Mouse (Mus musculus): ENCODE data around the gene Tmem230. TPM values are rescaled to one million over a fixed set of nuclear protein-coding genes. Genes with fewer than 3 reads are reported as not detected.

The Tmem230 gene
- total and polyA plus RNA-seq, 3 experiments = 27.7 to 38.2 (median 34.7) TPM

DNA sequence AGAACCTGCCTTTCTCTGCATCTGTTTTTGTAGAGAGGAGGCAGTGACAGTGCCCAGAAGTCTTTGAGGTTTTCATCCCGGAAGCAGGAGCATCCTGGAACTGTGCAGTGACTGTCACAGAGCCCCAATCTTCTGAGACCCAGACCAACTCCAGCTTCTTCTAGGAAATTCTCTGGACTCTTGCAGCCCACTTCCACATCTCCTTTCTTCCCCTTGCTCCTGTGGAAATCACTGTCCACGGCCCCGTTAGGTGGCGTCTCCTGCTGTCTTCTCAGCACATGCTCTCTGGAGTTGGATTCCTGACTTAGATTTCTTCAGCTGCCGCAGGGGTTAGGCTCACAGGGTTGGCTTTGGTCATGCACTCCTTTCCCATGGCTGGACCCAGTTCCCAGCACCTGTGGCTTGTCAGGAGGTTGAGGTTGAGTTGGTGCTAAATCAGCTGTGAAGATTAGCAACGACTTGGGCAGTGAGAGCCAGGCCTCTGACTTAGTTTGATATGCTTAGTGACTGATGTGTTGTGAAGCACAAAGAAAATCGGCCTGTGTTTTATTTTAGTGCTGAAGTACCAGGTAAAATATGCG is 30.8 kb upstream of the Tmem230 start:
- dilution Hi-C loops (cut with MboI; ENCODE audit: extremely low pct_ligation_motif_present, extremely low pct_unique_long_range_greater_than_20kb, low sequenced_read_pairs) (no loop called here), in situ Hi-C loops (cut with MboI; ENCODE audit: low pct_ligation_motif_present, low pct_unique_long_range_greater_than_20kb, low sequenced_read_pairs) (no loop called here)
- Histone ChIP-seq H3K27me3 (replicated peaks) (no peaks in the 10 kb centered on the region), H3K36me3 (replicated peaks in 1 of 2; ENCODE audit: control insufficient read depth in 1 of 2, insufficient read depth in 1 of 2, low read length in 1 of 2) (peaks cover 0 to 16% of the 10 kb centered on the region in 2 experiments), H3K4me1 (ENCODE audit: control insufficient read depth in 1 of 2, insufficient read depth in 2 of 2) (peaks cover 23 to 57% of the 10 kb centered on the region in 2 experiments), H3K4me3 (replicated peaks in 1 of 3; ENCODE audit: low read depth in 2 of 3, low read length in 2 of 3, poor library complexity in 1 of 3) (no peak overlapping the region), H3K79me2 (replicated peaks; ENCODE audit: control insufficient read depth, extremely low read depth, insufficient read depth, poor library complexity, severe bottlenecking) (peaks cover 16% of the 10 kb centered on the region), H3K9ac (ENCODE audit: insufficient read depth, low read depth) (no peak overlapping the region), H3K9me3 (replicated peaks; ENCODE audit: low read length) (no peaks in the 10 kb centered on the region), H3K27ac (ENCODE audit: insufficient read depth, low read depth) (no peak overlapping the region), H3K4me2 (ENCODE audit: insufficient read depth, low read depth, poor library complexity, severe bottlenecking) (no peak overlapping the region)
- TF ChIP-seq MAFK (IDR thresholded peaks at IDR 0.05; ENCODE audit: insufficient replicate concordance, low read length) (no peak), ZC3H11A (IDR thresholded peaks at IDR 0.05; ENCODE audit: low read depth, low read length) (no peak), MEF2A (IDR thresholded peaks at IDR 0.05; ENCODE audit: borderline replicate concordance, low read depth, low read length) (no peak), TBP (conservative IDR thresholded peaks at IDR 0.05; ENCODE audit: low read depth, low read length) (no peak), EP300 (IDR thresholded peaks at IDR 0.05; ENCODE audit: low read length) (no peak), SIN3A (IDR thresholded peaks at IDR 0.05; ENCODE audit: low read length) (no peak), NRF1 (IDR thresholded peaks at IDR 0.05; ENCODE audit: low read depth, low read length) (no peak), JUN (IDR thresholded peaks at IDR 0.05; ENCODE audit: insufficient read depth, low read depth, low read length) (no peak), TCF12 (IDR thresholded peaks at IDR 0.05; ENCODE audit: low read depth, low read length) (no peak), BHLHE40 (IDR thresholded peaks at IDR 0.05; ENCODE audit: low read depth, low read length) (no peak), USF2 (conservative IDR thresholded peaks at IDR 0.05; ENCODE audit: low read depth, low read length) (no peak), ELF1 (IDR thresholded peaks at IDR 0.05; ENCODE audit: low read depth, low read length) (no peak), POLR2AphosphoS2 (IDR thresholded peaks at IDR 0.05; ENCODE audit: low read depth, low read length) (no peak), POLR2A (IDR thresholded peaks at IDR 0.05; ENCODE audit: low read depth, low read length) (no peak), RAD21 (IDR thresholded peaks at IDR 0.05; ENCODE audit: low read depth, low read length) (no peak), IRF4 (IDR thresholded peaks at IDR 0.05; ENCODE audit: low read depth, low read length) (no peak), ETS1 (conservative IDR thresholded peaks at IDR 0.05; ENCODE audit: low read depth, low read length) (no peak), GABPA (IDR thresholded peaks at IDR 0.05; ENCODE audit: insufficient replicate concordance, low read depth, low read length) (no peak), CHD1 (IDR thresholded peaks at IDR 0.05; ENCODE audit: low read depth, low read length) (no peak), MYC (IDR thresholded peaks at IDR 0.05; ENCODE audit: low read depth, low read length) (no peak)
- DNase-seq (ENCODE audit: extremely low read depth) = no peak

- no peak overlapping the region for H3K9ac ChIP-seq (ENCODE audit: insufficient read depth, low read depth)
- H3K4me1 ChIP-seq (ENCODE audit: control insufficient read depth in 1 of 2, insufficient read depth in 2 of 2) = peaks cover 11 to 51% of the 10 kb centered on the region in 2 experiments; a peak in 3 of 4 replicates
- no peak overlapping the region for H3K4me2 ChIP-seq (ENCODE audit: insufficient read depth, low read depth, poor library complexity, severe bottlenecking)
- dilution Hi-C loops (cut with MboI; ENCODE audit: extremely low pct_ligation_motif_present, extremely low pct_unique_long_range_greater_than_20kb, low sequenced_read_pairs) (no loop called here), in situ Hi-C loops (cut with MboI; ENCODE audit: low pct_ligation_motif_present, low pct_unique_long_range_greater_than_20kb, low sequenced_read_pairs) (no loop called here)
- peaks cover 0 to 27% of the 10 kb centered on the region in 2 experiments for H3K36me3 ChIP-seq (replicated peaks in 1 of 2; ENCODE audit: control insufficient read depth in 1 of 2, insufficient read depth in 1 of 2, low read length in 1 of 2)
- no peaks in the 10 kb centered on the region for H3K27me3 ChIP-seq (replicated peaks)
- TF ChIP-seq UBTF (IDR thresholded peaks at IDR 0.05; ENCODE audit: low read depth, low read length) (no peak), CHD1 (IDR thresholded peaks at IDR 0.05; ENCODE audit: low read depth, low read length) (no peak)
- H3K9me3 ChIP-seq (replicated peaks; ENCODE audit: low read length) = no peaks in the 10 kb centered on the region
- H3K4me3 ChIP-seq (replicated peaks in 1 of 3; ENCODE audit: low read depth in 2 of 3, low read length in 2 of 3, poor library complexity in 1 of 3) = no peak overlapping the region
- H3K79me2 ChIP-seq (replicated peaks; ENCODE audit: control insufficient read depth, extremely low read depth, insufficient read depth, poor library complexity, severe bottlenecking) = peaks cover 25% of the 10 kb centered on the region
- no peak for DNase-seq (ENCODE audit: extremely low read depth)
- no peak overlapping the region for H3K27ac ChIP-seq (ENCODE audit: insufficient read depth, low read depth)
Observed at GRCm38 (mm10) chr2:132276249-132276648, 28.6 kb upstream of the Tmem230 start.

Data from CH12.LX (cell line).